In the genomic region with DNA sequence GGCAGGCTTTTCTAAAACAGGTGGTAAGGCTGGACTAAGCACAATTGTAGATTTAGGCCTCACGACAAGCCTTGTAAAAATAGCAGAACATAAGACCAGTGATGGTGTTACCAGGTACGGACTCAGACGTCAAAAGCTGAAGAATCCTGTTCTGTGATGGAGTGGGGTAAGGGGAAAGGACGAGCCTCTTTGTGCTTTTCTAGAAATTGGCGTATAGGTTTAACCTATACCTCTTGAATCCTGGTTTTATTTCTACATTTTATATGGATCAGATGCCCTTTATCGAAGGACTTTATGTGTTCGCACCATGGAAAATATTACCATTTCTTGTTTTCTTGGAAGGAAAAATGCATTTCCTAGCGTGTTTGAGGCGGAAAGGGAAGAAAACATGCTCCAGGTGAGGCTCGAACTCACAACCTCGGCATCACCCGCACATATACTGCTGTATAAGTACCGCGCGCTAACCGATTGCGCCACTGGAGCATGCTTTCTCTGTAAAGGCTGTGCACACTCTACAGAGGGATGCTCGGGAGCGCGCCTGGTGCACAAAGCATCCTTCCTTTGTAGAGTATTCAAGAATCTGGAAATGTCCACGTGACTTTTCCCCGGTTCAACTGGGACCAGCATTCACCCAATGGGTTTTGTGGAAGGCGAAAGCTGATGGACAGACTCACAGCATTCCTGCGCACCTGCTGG, we compare ENCODE assay signal across 7 mouse cellular contexts. TPM values are rescaled to one million over a fixed set of nuclear protein-coding genes. Genes with fewer than 3 reads are reported as not detected.
DNase-seq lines count a peak whose midpoint lies in the region; ATAC-seq and TF ChIP-seq lines count a peak whose summit lies in the region.

No protein-coding gene starts in this region.

- no peaks in the 10 kb centered on the region for H3K36me3 ChIP-seq in MEL (ENCODE audit: control insufficient read depth in 1 of 2, insufficient read depth in 2 of 2, low read length in 2 of 2)
- no peaks in the 10 kb centered on the region for H3K36me3 ChIP-seq in embryonic facial prominence, embryonic 13.5 days
- no peaks in the 10 kb centered on the region for H3K36me3 ChIP-seq in intestine, embryonic 16.5 days (ENCODE audit: control insufficient read depth, insufficient read depth, low read length)
- H3K36me3 ChIP-seq in liver, embryonic 13.5 days: no peaks in the 10 kb centered on the region

- no peaks in the 10 kb centered on the region for H3K4me1 ChIP-seq in MEL (ENCODE audit: control insufficient read depth in 1 of 2, insufficient read depth in 2 of 2, low read length in 2 of 2)
- H3K4me1 ChIP-seq in embryonic facial prominence, embryonic 13.5 days: peaks cover 5% of the 10 kb centered on the region
- no peaks in the 10 kb centered on the region for H3K4me1 ChIP-seq in intestine, embryonic 16.5 days (ENCODE audit: control insufficient read depth, insufficient read depth, low read length)
- peaks cover 8% of the 10 kb centered on the region for H3K4me1 ChIP-seq in liver, embryonic 13.5 days (replicated peaks)

- H3K4me3 ChIP-seq in MEL (ENCODE audit: control insufficient read depth in 1 of 2, insufficient read depth in 1 of 2, low read depth in 2 of 2, low read length in 2 of 2): no peak overlapping the region
- H3K4me3 ChIP-seq in embryonic facial prominence, embryonic 13.5 days: peak overlapping the region; percentile 56
- peak overlapping the region; percentile 55 for H3K4me3 ChIP-seq in intestine, embryonic 16.5 days (ENCODE audit: low read length)
- H3K4me3 ChIP-seq in liver, embryonic 13.5 days (replicated peaks): peak overlapping the region; percentile 52

- WGBS in embryonic facial prominence, embryonic 13.5 days: 5% methylated on average over 24 of the region's 24 CpGs
- 10% methylated on average over 24 of the region's 24 CpGs for WGBS in intestine, embryonic 16.5 days
- WGBS in liver, embryonic 13.5 days (ENCODE audit: insufficient replicate concordance): 7% methylated on average over 24 of the region's 24 CpGs

- H3K9ac ChIP-seq in MEL (ENCODE audit: control insufficient read depth, low read depth, low read length, poor library complexity, severe bottlenecking): no peak overlapping the region
- H3K9ac ChIP-seq in embryonic facial prominence, embryonic 13.5 days: peak overlapping the region; percentile 71
- peak overlapping the region; percentile 56 for H3K9ac ChIP-seq in intestine, embryonic 16.5 days (ENCODE audit: low read depth, low read length)
- H3K9ac ChIP-seq in liver, embryonic 13.5 days: no peak overlapping the region

- peaks cover 0 to 1% of the 10 kb centered on the region in 2 experiments; a peak in 1 of 4 replicates for H3K27me3 ChIP-seq in MEL (ENCODE audit: control insufficient read depth in 1 of 2, insufficient read depth in 2 of 2, low read length in 2 of 2)
- H3K27me3 ChIP-seq in embryonic facial prominence, embryonic 13.5 days: no peaks in the 10 kb centered on the region
- no peaks in the 10 kb centered on the region for H3K27me3 ChIP-seq in intestine, embryonic 16.5 days (replicated peaks; ENCODE audit: control insufficient read depth, insufficient read depth, low read length)
- peaks cover 5% of the 10 kb centered on the region for H3K27me3 ChIP-seq in liver, embryonic 13.5 days

- TF ChIP-seq POLR2A in MEL (IDR thresholded peaks at IDR 0.05; ENCODE audit: control insufficient read depth in 1 of 2, insufficient read depth in 1 of 2, low read depth in 1 of 2, low read length in 2 of 2, poor library complexity in 1 of 2): no peak

- TF ChIP-seq EP300 in MEL (IDR thresholded peaks at IDR 0.05; ENCODE audit: low read depth in 1 of 2, low read length in 2 of 2): no peak

- no peak overlapping the region for H3K27ac ChIP-seq in MEL (ENCODE audit: control insufficient read depth, low read depth, low read length)
- H3K27ac ChIP-seq in embryonic facial prominence, embryonic 13.5 days: no peak overlapping the region
- H3K27ac ChIP-seq in intestine, embryonic 16.5 days (ENCODE audit: low read length): no peak overlapping the region
- no peak overlapping the region for H3K27ac ChIP-seq in liver, embryonic 13.5 days

- TF ChIP-seq RAD21 in MEL (IDR thresholded peaks at IDR 0.05; ENCODE audit: low read depth, low read length): no peak

- ATAC-seq in embryonic facial prominence, embryonic 13.5 days (ENCODE audit: insufficient number of reproducible peaks, insufficient read depth, low FRiP score, low TSS enrichment, low read depth): peak; percentile 86
- ATAC-seq in intestine, embryonic 16.5 days: peak; percentile 88
- peak; percentile 77 for ATAC-seq in liver, embryonic 13.5 days (ENCODE audit: low read depth)
- no peak for ATAC-seq in erythroid progenitor cell, adult 5-6 weeks (replicated peaks; ENCODE audit: low FRiP score, poor library complexity, severe bottlenecking)

- no peaks in the 10 kb centered on the region for H3K9me3 ChIP-seq in MEL (replicated peaks; ENCODE audit: insufficient read depth, low read length)
- no peaks in the 10 kb centered on the region for H3K9me3 ChIP-seq in embryonic facial prominence, embryonic 13.5 days
- no peaks in the 10 kb centered on the region for H3K9me3 ChIP-seq in intestine, embryonic 16.5 days (ENCODE audit: control insufficient read depth, low read length)
- no peaks in the 10 kb centered on the region for H3K9me3 ChIP-seq in liver, embryonic 13.5 days (replicated peaks)

- no peaks in the 10 kb centered on the region for H3K79me2 ChIP-seq in MEL (ENCODE audit: control insufficient read depth, insufficient read depth, low read length, poor library complexity)

- peak overlapping the region; percentile 76 for H3K4me2 ChIP-seq in embryonic facial prominence, embryonic 13.5 days
- H3K4me2 ChIP-seq in intestine, embryonic 16.5 days (ENCODE audit: low read depth, low read length): peak overlapping the region; percentile 75
- H3K4me2 ChIP-seq in liver, embryonic 13.5 days: peak overlapping the region; percentile 70

- no peak for TF ChIP-seq CTCF in MEL (IDR thresholded peaks at IDR 0.05 in 2 of 3, conservative IDR thresholded peaks at IDR 0.05 in 1 of 3; ENCODE audit: control insufficient read depth in 1 of 3, insufficient read depth in 1 of 3, low read depth in 2 of 3, low read length in 3 of 3, poor library complexity in 1 of 3, severe bottlenecking in 1 of 3)

- peak; percentile 77 for DNase-seq in 3T3-L1 (ENCODE audit: low read depth, low spot score)
- peak; percentile 54 for DNase-seq in MEL (ENCODE audit: low read depth, low spot score)
- DNase-seq in liver, embryonic 13.5 days: peak; percentile 51
- peak; percentile 93 for DNase-seq in right cerebral cortex, postnatal 36 days (ENCODE audit: low spot score in 2 of 2)

TF ChIP-seq in MEL, 35 proteins besides CTCF, POLR2A, EP300 and RAD21:
- TF ChIP-seq HCFC1 (IDR thresholded peaks at IDR 0.05; ENCODE audit: low read depth, low read length) (no peak), NRF1 (IDR thresholded peaks at IDR 0.05; ENCODE audit: insufficient read depth, low read depth, low read length, poor library complexity, severe bottlenecking) (no peak), TBP (IDR thresholded peaks at IDR 0.05; ENCODE audit: low read depth, low read length) (peak; percentile 99), RCOR1 (IDR thresholded peaks at IDR 0.05; ENCODE audit: low read depth, low read length) (no peak), ZC3H11A (IDR thresholded peaks at IDR 0.05; ENCODE audit: low read depth, low read length) (no peak), POLR2AphosphoS2 (IDR thresholded peaks at IDR 0.05; ENCODE audit: low read length) (no peak), SIN3A (IDR thresholded peaks at IDR 0.05; ENCODE audit: low read length) (no peak), JUND (IDR thresholded peaks at IDR 0.05; ENCODE audit: low read depth, low read length) (no peak), MYC (IDR thresholded peaks at IDR 0.05; ENCODE audit: low read depth, low read length) (no peak), ZKSCAN1 (IDR thresholded peaks at IDR 0.05; ENCODE audit: low read depth, low read length) (no peak), MAFK (IDR thresholded peaks at IDR 0.05; ENCODE audit: borderline replicate concordance, low read depth, low read length) (peak; percentile 30; the same call in 1 of the 2 replicates), NELFE (IDR thresholded peaks at IDR 0.05; ENCODE audit: low read depth, low read length) (no peak), MAZ (IDR thresholded peaks at IDR 0.05; ENCODE audit: low read depth, low read length) (no peak), POLR2AphosphoS5 (IDR thresholded peaks at IDR 0.05; ENCODE audit: borderline replicate concordance, low read depth, low read length) (no peak), KAT2A (conservative IDR thresholded peaks at IDR 0.05; ENCODE audit: low read depth, low read length) (no peak)

RNA-seq across cellular contexts. Expression of gene Zfp184, which starts 48.2 kb away (rescaled TPM):
- 0.42 and 0.52 TPM in 2 replicates for total RNA-seq in MEL (2012; rRNA removed)
- 1 to 10 TPM in 1 of 2 experiments, not detected in 1; 1.0 TPM for polyA plus RNA-seq in MEL (2012; ENCODE audit: insufficient read depth in 1 of 2, insufficient read length in 2 of 2, low read depth in 1 of 2, low replicate concordance in 2 of 2, missing spikeins in 1 of 2)
- polyA plus RNA-seq in embryonic facial prominence, embryonic 13.5 days (2015; fragmentation: Nextera tagmentation; extraction: Ambion mirVana): 16.8 and 18.0 TPM in 2 replicates
- polyA plus RNA-seq in intestine, embryonic 16.5 days (2015; fragmentation: Nextera tagmentation; extraction: Ambion mirVana): 4.4 and 4.7 TPM in 2 replicates
- 0.89 and 1.0 TPM in 2 replicates for polyA plus RNA-seq in liver, embryonic 13.5 days (2015; fragmentation: Nextera tagmentation; extraction: Ambion mirVana)
- not detected in 2 replicates for total RNA-seq in erythroid progenitor cell, adult 5-6 weeks (2015; ENCODE audit: low replicate concordance)
- total RNA-seq in erythroid progenitor cell, adult 5-6 weeks (2017; ENCODE audit: low replicate concordance): 1.3 TPM in 1 of 2 replicates, not detected in the other

Comparison
In these comparisons a context has a peak if more than half of its experiments do, and no peak if none do; other contexts are left out.
1. H3K4me3 ChIP-seq: peak in embryonic facial prominence, embryonic 13.5 days (single experiment), intestine, embryonic 16.5 days (single experiment) and liver, embryonic 13.5 days (single experiment); none in MEL (0 of 2).
2. H3K9ac ChIP-seq: peak in embryonic facial prominence, embryonic 13.5 days (single experiment) and intestine, embryonic 16.5 days (single experiment); none in MEL (single experiment) and liver, embryonic 13.5 days (single experiment).
3. Peak in every context shown above with its lines, with median percentiles within 50 percentile points of each other: DNase-seq and H3K4me2 ChIP-seq.